Mouse (Mus musculus) G1E (cell line): ENCODE results near the gene Pbx4. TPM values are rescaled to one million over a fixed set of nuclear protein-coding genes. Genes with fewer than 3 reads are reported as not detected.

Experiments used
- ATAC-seq: 2 replicates; pipeline ENCODE4 v1.8.0; 2016; ENCODE audit warnings: mild to moderate bottlenecking; ENCODE audit not compliant: insufficient number of reproducible peaks, poor library complexity, low FRiP score, severe bottlenecking; ENCODE audit errors: extremely low read depth
- DNase-seq: peaks from one replicate; pipeline ENCODE4 v3.0.0; 2012; ENCODE audit warnings: low spot score
- H3K27me3 ChIP-seq: 2 replicates; pipeline ENCODE4 v1.6.1; 2012; ENCODE audit warnings: mild to moderate bottlenecking, low read length, inconsistent platforms; ENCODE audit not compliant: insufficient read depth
- H3K36me3 ChIP-seq: replicated peaks from 2 replicates; pipeline ENCODE3; 2012; ENCODE audit warnings: mild to moderate bottlenecking, inconsistent platforms
- H3K4me1 ChIP-seq: 2 replicates; pipeline ENCODE4 v1.6.1; 2012; ENCODE audit warnings: low read depth, low read length, inconsistent platforms, mixed read lengths; ENCODE audit not compliant: insufficient read depth
- H3K4me3 ChIP-seq: 2 replicates; pipeline ENCODE4 v1.5.1; 2012; ENCODE audit warnings: low read depth, mild to moderate bottlenecking, inconsistent platforms, low read length, moderate library complexity, mixed read lengths
- H3K9me3 ChIP-seq: replicated peaks from 2 replicates; pipeline ENCODE4 v1.6.1; 2012; ENCODE audit warnings: inconsistent platforms
- CTCF ChIP-seq: IDR thresholded peaks from 2 replicates; pipeline ENCODE4 v1.5.1; 2012; ENCODE audit warnings: low read depth, low read length, inconsistent platforms, mixed read lengths
- GATA1 ChIP-seq: IDR thresholded peaks from 2 replicates; pipeline ENCODE4 v1.6.1; 2012; ENCODE audit warnings: borderline replicate concordance, low read length, inconsistent platforms, mixed read lengths
- GATA2 ChIP-seq: IDR thresholded peaks from 2 replicates; pipeline ENCODE4 v1.6.1; 2012; ENCODE audit warnings: low read depth, low read length, inconsistent platforms, borderline replicate concordance
- POLR2AphosphoS5 ChIP-seq: IDR thresholded peaks from 2 replicates; pipeline ENCODE4 v1.6.1; 2012; ENCODE audit warnings: low read depth, low read length, inconsistent platforms; ENCODE audit not compliant: insufficient replicate concordance
- TAL1 ChIP-seq: conservative IDR thresholded peaks from 2 replicates; pipeline ENCODE4 v1.6.1; 2012; ENCODE audit warnings: low read depth, low read length, inconsistent platforms, mixed read lengths
- polyA plus RNA-seq: library from polyadenylated mRNA; stranded (reverse); fragments of >175 nt; gene quantifications from 2 replicates; pipeline ENCODE4 v1.2.3, GENCODE M21; 2012
- total RNA-seq, 2 experiments: library from RNA; stranded (forward) in 1 of 2; stranded (reverse) in 1 of 2; fragments of 200-1000 nt in 1 of 2; fragments of >200 nt in 1 of 2; fragmentation: Nextera tagmentation in 1 of 2; gene quantifications; 2 replicates each; pipeline ENCODE4 v1.2.3; 2014 to 2017

Pbx4 gene
- total and polyA plus RNA-seq, 3 experiments, result 2.0 to 4.4 (median 2.0) TPM

- Histone ChIP-seq H3K9me3 (peaks cover 36% of the 10 kb centered on the region), H3K4me3 (no peak overlapping the region), H3K27me3 (peaks cover 14% of the 10 kb centered on the region; the same call in 1 of the 2 replicates), H3K4me1 (no peaks in the 10 kb centered on the region; the same call in 1 of the 2 replicates), H3K36me3 (peaks cover 39% of the 10 kb centered on the region)
- TF ChIP-seq CTCF (no peak), POLR2AphosphoS5 (no peak), TAL1 (no peak), GATA2 (no peak)
- DNase-seq (no peak), ATAC-seq (no peak)
Measured at GRCm38 (mm10) chr8:69888902-69889301, 56.6 kb downstream of the Pbx4 start.

DNA sequence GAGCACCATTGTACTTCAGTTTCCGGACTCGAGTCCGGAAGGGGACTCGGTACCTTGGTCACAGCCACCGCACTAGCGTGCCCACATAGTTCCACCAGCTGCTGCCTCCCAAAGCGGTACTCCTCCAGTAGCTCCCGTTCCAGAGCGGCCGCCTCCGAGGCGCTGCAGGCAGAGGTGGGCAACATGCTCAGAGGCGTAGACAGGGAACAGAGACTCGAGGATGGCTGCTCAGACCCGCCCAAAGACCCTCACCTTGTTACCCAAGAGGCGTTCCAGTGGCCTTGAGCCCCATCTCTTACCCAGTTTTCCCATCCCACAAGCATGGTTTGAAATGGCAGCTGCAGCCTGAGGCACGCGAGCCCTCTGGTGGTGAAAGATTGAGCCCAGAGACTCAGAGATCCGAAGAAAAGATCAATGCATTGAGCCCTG lies 58.5 kb downstream of the Pbx4 start:
- peaks cover 9% of the 10 kb centered on the region for H3K4me1 ChIP-seq
- peaks cover 21% of the 10 kb centered on the region for H3K9me3 ChIP-seq
- no peak overlapping the region for H3K4me3 ChIP-seq
- DNase-seq (no peak), ATAC-seq (no peak)
- TF ChIP-seq GATA1 (no peak), GATA2 (no peak), CTCF (no peak), TAL1 (no peak), POLR2AphosphoS5 (no peak)
- H3K36me3 ChIP-seq, result peaks cover 58% of the 10 kb centered on the region
- H3K27me3 ChIP-seq, result peaks cover 10% of the 10 kb centered on the region; the same call in 1 of the 2 replicates

DNA sequence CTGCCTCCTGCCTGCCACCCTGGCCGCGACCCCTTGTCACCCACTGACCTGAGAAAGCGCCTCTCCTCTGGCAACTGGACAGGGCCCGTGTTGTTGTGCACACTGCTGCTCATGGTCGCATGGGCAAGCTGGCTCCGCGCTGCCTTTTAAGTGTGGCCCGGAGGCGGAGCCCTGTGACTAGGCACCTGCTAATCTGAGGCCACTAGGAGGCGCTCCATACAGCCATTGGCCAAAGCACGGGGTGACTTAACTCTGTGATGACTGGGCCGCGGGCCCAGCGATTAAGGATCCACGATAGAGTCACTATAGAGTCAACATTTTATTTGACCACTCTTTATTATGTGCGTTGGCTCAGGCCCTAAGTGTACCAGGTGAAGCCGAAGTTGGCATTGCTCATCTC lies 61.6 kb downstream of the Pbx4 start:
- Histone ChIP-seq H3K27me3 (peaks cover 3% of the 10 kb centered on the region; the same call in 1 of the 2 replicates), H3K4me3 (no peak overlapping the region), H3K4me1 (peaks cover 22% of the 10 kb centered on the region), H3K9me3 (peaks cover 4% of the 10 kb centered on the region), H3K36me3 (peaks cover 85% of the 10 kb centered on the region)
- DNase-seq (peak; percentile 74), ATAC-seq (no peak)
- no peak for TF ChIP-seq GATA2
- TF ChIP-seq CTCF, result peak; percentile 50; the same call in 1 of the 2 replicates

- H3K36me3 ChIP-seq, result peaks cover 87% of the 10 kb centered on the region
Measured at GRCm38 (mm10) chr8:69894836-69895332, 62.6 kb downstream of the Pbx4 start.

GRCm38 (mm10) chr8:69895772-69896451 lies 63.6 kb downstream of the Pbx4 start:
- ATAC-seq (no peak), DNase-seq (no peak)
- no peaks in the 10 kb centered on the region for H3K9me3 ChIP-seq
- peaks cover 85% of the 10 kb centered on the region for H3K36me3 ChIP-seq
- H3K4me1 ChIP-seq, result peaks cover 35% of the 10 kb centered on the region
- H3K27me3 ChIP-seq, result no peaks in the 10 kb centered on the region
- TF ChIP-seq TAL1 (no peak), GATA2 (no peak), POLR2AphosphoS5 (no peak), GATA1 (no peak), CTCF (no peak)
- no peak overlapping the region for H3K4me3 ChIP-seq

More at GRCm38 (mm10) chr8:69894836-69895332, 62.6 kb downstream of the Pbx4 start:
- no peak for DNase-seq
- Histone ChIP-seq H3K27me3 (no peaks in the 10 kb centered on the region), H3K9me3 (no peaks in the 10 kb centered on the region), H3K4me3 (no peak overlapping the region), H3K4me1 (peaks cover 28% of the 10 kb centered on the region)
- no peak for TF ChIP-seq GATA1
- TF ChIP-seq POLR2AphosphoS5, result no peak
- TF ChIP-seq TAL1, result no peak
- no peak for TF ChIP-seq CTCF
- no peak for TF ChIP-seq GATA2
- ATAC-seq, result no peak

DNA sequence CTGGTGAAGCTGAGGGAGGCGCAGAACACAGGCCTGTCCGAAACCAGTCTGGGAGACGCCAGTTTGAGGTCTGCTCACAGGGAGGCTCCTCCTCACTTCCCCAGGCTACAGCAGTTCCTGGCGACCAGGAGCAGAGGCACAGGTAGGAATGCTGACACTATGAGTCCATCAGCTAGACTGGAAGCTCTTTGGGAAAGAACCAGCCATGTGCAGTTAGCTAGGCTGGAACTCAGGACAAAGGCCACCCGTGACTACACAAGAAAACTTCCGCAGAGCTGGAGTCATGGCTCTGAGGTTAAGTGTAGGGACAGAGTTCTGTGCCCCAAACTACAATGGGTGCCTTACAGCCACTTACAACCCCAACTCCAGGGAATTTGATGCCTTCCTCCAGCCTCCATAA lies 65.6 kb downstream of the Pbx4 start:
- Histone ChIP-seq H3K4me3 (no peak overlapping the region), H3K4me1 (peaks cover 48% of the 10 kb centered on the region), H3K27me3 (peaks cover 5% of the 10 kb centered on the region; the same call in 1 of the 2 replicates), H3K36me3 (peaks cover 79% of the 10 kb centered on the region), H3K9me3 (peaks cover 10% of the 10 kb centered on the region)
- TF ChIP-seq GATA1 (no peak), CTCF (no peak), TAL1 (no peak), GATA2 (no peak), POLR2AphosphoS5 (no peak)
- no peak for DNase-seq
- no peak for ATAC-seq
